Mouse (Mus musculus) CD4-positive, CD25-positive, alpha-beta regulatory T cell, adult 2 months (primary cell): ENCODE results near the gene Olfr1419.
A peak's percentile ranks its signal among the peaks of the same experiment; 100 is the strongest.
"Not testable (repeated sequence)": the region's sequence is repeated elsewhere in the genome, so short reads cannot be mapped to it uniquely, and the experiment has no call there.

Source experiments
- DNase-seq: peaks from one replicate; pipeline ENCODE4 v3.0.0-alpha.2; 2012; ENCODE audit warnings: low read depth, low spot score

The Olfr1419 gene

GRCm38 (mm10) chr19:11875006-11875405 is at the start of gene Olfr1419:
Gene Olfr1419 (minus strand): TSS chr19:11875106.
- no peak for DNase-seq

- not testable (repeated sequence) for DNase-seq
Observed at GRCm38 (mm10) chr19:11922515-11922914, 47.6 kb upstream of the Olfr1419 start.

GRCm38 (mm10) chr19:11922068-11922467 is 47.2 kb upstream of the Olfr1419 start:
- DNase-seq, result no peak

- no peak for DNase-seq
Observed at GRCm38 (mm10) chr19:11915804-11916203, 40.9 kb upstream of the Olfr1419 start.

- DNase-seq, result peak; percentile 61
Observed at GRCm38 (mm10) chr19:11912533-11913121, 37.7 kb upstream of the Olfr1419 start.

GRCm38 (mm10) chr19:11912037-11912532 is 37.2 kb upstream of the Olfr1419 start, which contains the start of gene Patl1:
Gene Patl1 (plus strand): TSS chr19:11912399.
- peak; percentile 99 for DNase-seq

GRCm38 (mm10) chr19:11911603-11912002 is 36.7 kb upstream of the Olfr1419 start:
- DNase-seq, result peak; percentile 54

- DNase-seq, result no peak
Observed at GRCm38 (mm10) chr19:11911021-11911420, 36.1 kb upstream of the Olfr1419 start.

- no peak for DNase-seq
Observed at GRCm38 (mm10) chr19:11886265-11886664, 11.4 kb upstream of the Olfr1419 start, which contains the start of gene Olfr1420. Gene Olfr1420 (plus strand): TSS chr19:11886565.

GRCm38 (mm10) chr19:11878404-11878803 is 3.5 kb upstream of the Olfr1419 start:
- not testable (repeated sequence) for DNase-seq

- DNase-seq, result no peak
Observed at GRCm38 (mm10) chr19:11867837-11868236, 7.1 kb downstream of the Olfr1419 start.

GRCm38 (mm10) chr19:11860966-11861365 is 13.9 kb downstream of the Olfr1419 start, which contains the start of gene Olfr1418:
Gene Olfr1418 (minus strand): TSS chr19:11861066.
- no peak for DNase-seq

- DNase-seq, result no peak
Observed at GRCm38 (mm10) chr19:11856506-11856905, 18.4 kb downstream of the Olfr1419 start.

- DNase-seq, result no peak
Observed at GRCm38 (mm10) chr19:11854821-11855220, 20.1 kb downstream of the Olfr1419 start.

- no peak for DNase-seq
Observed at GRCm38 (mm10) chr19:11852652-11853051, 22.3 kb downstream of the Olfr1419 start.

- no peak for DNase-seq
Observed at GRCm38 (mm10) chr19:11846333-11846732, 28.6 kb downstream of the Olfr1419 start.

GRCm38 (mm10) chr19:11839119-11839518 is 35.8 kb downstream of the Olfr1419 start, which contains the start of gene Olfr1417:
Gene Olfr1417 (minus strand): TSS chr19:11839219.
- DNase-seq, result no peak

GRCm38 (mm10) chr19:11823346-11824065 is 51.4 kb downstream of the Olfr1419 start:
- DNase-seq, result no peak

- peak; percentile 5 for DNase-seq
Observed at GRCm38 (mm10) chr19:11820211-11820610, 54.7 kb downstream of the Olfr1419 start.

GRCm38 (mm10) chr19:11819800-11820199 is 55.1 kb downstream of the Olfr1419 start:
- DNase-seq, result peak; percentile 63

GRCm38 (mm10) chr19:11819143-11819700 is 55.7 kb downstream of the Olfr1419 start, which contains the start of gene Stx3:
Gene Stx3 (minus strand): TSS chr19:11819403.
- DNase-seq, result peak; percentile 29
